Mouse (Mus musculus) limb, embryonic 11.5 days (tissue): ENCODE data around the gene Gpr37l1. TPM values are rescaled to one million over a fixed set of nuclear protein-coding genes. Genes with fewer than 3 reads are reported as not detected.

Experiments
- ATAC-seq: fragments of 200-750 bp; cut with Nextera tagmentation; 2 replicates; pipeline ENCODE4 v1.8.0; 2017; ENCODE audit warnings: low read depth; ENCODE audit not compliant: insufficient number of reproducible peaks, low FRiP score, low TSS enrichment
- DNase-seq: peaks from one replicate; pipeline ENCODE4 v3.0.0-alpha.2; 2015; ENCODE audit warnings: low spot score
- H3K27ac ChIP-seq: fragments of 300-500 bp; sonication (generic); replicated peaks from 2 replicates; pipeline ENCODE4 v1.5.1; 2014; ENCODE audit warnings: low read depth, mild to moderate bottlenecking, low read length
- H3K27me3 ChIP-seq: fragments of 300-500 bp; sonication (generic); 2 replicates; pipeline ENCODE4 v1.6.1; 2014; ENCODE audit warnings: mild to moderate bottlenecking, low read length, mixed read lengths; ENCODE audit not compliant: control insufficient read depth, insufficient read depth
- H3K36me3 ChIP-seq: fragments of 300-500 bp; sonication (generic); 2 replicates; pipeline ENCODE4 v1.6.1; 2014; ENCODE audit warnings: mild to moderate bottlenecking, low read length, moderate library complexity, mixed read lengths; ENCODE audit not compliant: control insufficient read depth, insufficient read depth
- H3K4me1 ChIP-seq: fragments of 300-500 bp; sonication (generic); 2 replicates; pipeline ENCODE4 v1.6.1; 2014; ENCODE audit warnings: low read length, mixed read lengths; ENCODE audit not compliant: control insufficient read depth, insufficient read depth
- H3K4me2 ChIP-seq: fragments of 300-500 bp; sonication (generic); 2 replicates; pipeline ENCODE4 v1.6.1; 2014; ENCODE audit warnings: low read depth, mild to moderate bottlenecking, moderate library complexity; ENCODE audit not compliant: severe bottlenecking
- H3K4me3 ChIP-seq: fragments of 300-500 bp; sonication (generic); 2 replicates; pipeline ENCODE4 v1.5.1; 2014; ENCODE audit warnings: low read depth, low read length
- H3K9ac ChIP-seq: fragments of 300-500 bp; sonication (generic); 2 replicates; pipeline ENCODE4 v1.6.1; 2014; ENCODE audit warnings: mild to moderate bottlenecking, low read length
- H3K9me3 ChIP-seq: fragments of 300-500 bp; sonication (generic); 2 replicates; pipeline ENCODE4 v1.6.1; 2016; ENCODE audit warnings: low read length; ENCODE audit not compliant: control insufficient read depth
- WGBS: fragments of 180-500 bp; shearing (Covaris S2); extraction: QIAGEN DNeasy Blood & Tissue Kit; methylation state at CpG from one replicate; pipeline ENCODE4 v1.1.7; 2014; 5-methylcytosine and 5-hydroxymethylcytosine counted together
- polyA plus RNA-seq: library from polyadenylated mRNA; unstranded; fragments of >200 nt; fragmentation: Nextera tagmentation; extraction: Ambion mirVana; gene quantifications from 2 replicates; pipeline ENCODE4 v1.2.1, GENCODE M21; 2014

Gene Gpr37l1
- polyA plus RNA-seq, 1 experiment from 2014 or later: 0.12 TPM

DNA sequence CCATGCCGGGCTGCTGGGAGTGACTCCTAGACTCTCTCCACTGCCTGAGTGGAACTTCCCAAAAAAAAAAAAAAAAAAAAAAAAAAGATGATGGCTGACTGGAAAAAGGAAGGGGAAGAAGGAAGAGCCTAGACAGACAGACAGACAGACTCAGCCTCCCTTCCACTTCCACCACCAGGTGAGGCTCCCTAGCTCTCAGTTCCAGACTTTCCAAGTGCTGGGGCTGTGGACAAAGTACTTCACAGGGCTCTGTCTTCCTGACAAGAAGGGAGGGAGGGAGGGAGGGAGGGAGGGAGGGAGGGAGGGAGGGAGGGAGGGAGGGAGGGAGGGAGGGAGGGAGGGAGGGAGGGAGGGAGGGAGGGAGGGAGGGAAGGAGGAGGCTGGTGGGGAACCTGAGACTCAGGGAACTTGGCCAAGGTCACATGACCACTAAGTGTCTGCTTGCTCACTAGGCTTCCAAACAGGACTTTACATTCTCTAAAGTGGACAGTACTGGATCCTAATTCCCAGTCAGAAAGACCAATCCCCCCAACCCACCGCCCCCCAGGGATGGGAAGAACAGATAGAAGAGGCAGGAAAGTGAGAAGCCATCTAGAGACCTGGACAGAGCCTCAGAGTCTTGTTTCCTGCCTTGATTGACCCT lies 37.0 kb downstream of the Gpr37l1 start:
- Histone ChIP-seq H3K9me3 (no peaks in the 10 kb centered on the region), H3K4me3 (no peak overlapping the region), H3K27ac (no peak overlapping the region), H3K27me3 (0 out of 2 replicates have a peak, but pooled peaks cover 3% of the 10 kb centered on the region), H3K36me3 (no peaks in the 10 kb centered on the region), H3K4me2 (no peak overlapping the region), H3K9ac (no peak overlapping the region), H3K4me1 (peaks cover 23% of the 10 kb centered on the region)
- 77% methylated on average over 2 of the region's 2 CpGs for WGBS
- DNase-seq: no peak
- ATAC-seq: no peak

DNA sequence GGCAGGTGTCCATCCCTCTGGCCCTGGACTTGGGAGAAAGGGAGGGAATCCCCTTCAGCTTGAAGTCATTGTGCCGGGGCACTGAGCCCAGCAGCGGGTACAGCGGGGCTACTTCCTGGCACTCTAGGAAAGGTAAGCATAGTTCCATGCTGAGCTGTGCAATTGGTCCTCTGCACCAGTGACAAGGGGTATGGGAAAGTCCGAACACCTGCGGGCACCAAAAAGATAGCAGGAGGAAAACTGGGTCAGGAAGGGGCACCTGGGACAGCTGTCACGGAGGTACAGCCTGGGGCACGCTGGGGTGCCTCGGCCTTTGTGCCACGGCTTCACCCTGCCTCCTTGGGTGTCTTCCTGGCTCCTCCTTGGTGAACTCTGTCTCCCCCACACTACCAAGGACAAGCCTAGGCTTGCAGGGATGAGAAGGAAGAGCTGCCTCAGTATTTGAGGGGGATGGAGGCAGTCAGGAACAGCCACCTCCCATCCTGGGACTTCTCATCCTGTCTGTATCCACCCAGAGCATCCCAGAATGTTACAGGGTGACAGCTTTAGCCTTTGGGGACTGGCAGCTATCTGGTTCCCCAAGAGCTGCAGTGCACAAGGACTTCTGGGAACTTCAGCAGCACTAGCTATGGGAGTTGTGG lies 37.8 kb downstream of the Gpr37l1 start:
- Histone ChIP-seq H3K4me1 (peaks cover 23% of the 10 kb centered on the region), H3K9ac (no peak overlapping the region), H3K27ac (no peak overlapping the region), H3K27me3 (0 out of 2 replicates have a peak, but pooled peaks cover 3% of the 10 kb centered on the region), H3K9me3 (no peaks in the 10 kb centered on the region), H3K4me3 (no peak overlapping the region), H3K36me3 (no peaks in the 10 kb centered on the region), H3K4me2 (no peak overlapping the region)
- WGBS: 74% methylated on average over 9 of the region's 9 CpGs
- ATAC-seq (no peak), DNase-seq (no peak)

DNA sequence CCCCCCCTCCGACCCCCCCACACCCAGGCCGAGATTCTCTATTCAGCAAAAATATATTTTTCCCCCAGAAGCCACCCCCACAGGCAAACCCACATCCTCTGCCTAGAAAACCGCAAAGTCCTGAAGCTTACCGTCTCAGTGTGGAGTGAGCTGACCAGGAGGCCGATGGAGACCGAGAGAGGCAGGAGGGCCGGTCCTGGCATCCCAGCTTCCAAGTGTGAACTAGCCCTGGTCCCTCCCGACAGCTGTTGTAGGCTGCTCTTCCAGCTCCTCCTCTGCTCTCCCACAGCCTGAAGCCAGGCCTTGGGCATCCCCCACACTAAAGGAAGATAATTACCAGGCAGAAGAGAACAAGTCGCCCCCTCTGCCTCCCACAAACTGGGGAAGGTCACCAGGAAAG lies 38.5 kb downstream of the Gpr37l1 start:
- H3K4me2 ChIP-seq: no peak overlapping the region
- DNase-seq: no peak
- H3K4me1 ChIP-seq: peaks cover 23% of the 10 kb centered on the region
- ATAC-seq: no peak
- 0 out of 2 replicates have a peak, but pooled peaks cover 3% of the 10 kb centered on the region for H3K27me3 ChIP-seq
- 20% methylated on average over 9 of the region's 9 CpGs for WGBS
- no peaks in the 10 kb centered on the region for H3K9me3 ChIP-seq
- H3K9ac ChIP-seq: no peak overlapping the region
- H3K36me3 ChIP-seq: no peaks in the 10 kb centered on the region
- H3K27ac ChIP-seq: no peak overlapping the region
- no peak overlapping the region for H3K4me3 ChIP-seq

GRCm38 (mm10) chr1:135128011-135128441 lies 39.5 kb downstream of the Gpr37l1 start:
- no peak overlapping the region for H3K9ac ChIP-seq
- peak; percentile 29; the same call in 1 of the 2 replicates for ATAC-seq
- H3K9me3 ChIP-seq: no peaks in the 10 kb centered on the region
- H3K4me2 ChIP-seq: no peak overlapping the region; the same call in 1 of the 2 replicates
- no peak overlapping the region for H3K27ac ChIP-seq
- no peak overlapping the region for H3K4me3 ChIP-seq
- 41% methylated on average over 6 of the region's 6 CpGs for WGBS
- no peak for DNase-seq
- H3K27me3 ChIP-seq: 0 out of 2 replicates have a peak, but pooled peaks cover 3% of the 10 kb centered on the region
- no peaks in the 10 kb centered on the region for H3K36me3 ChIP-seq
- H3K4me1 ChIP-seq: peaks cover 23% of the 10 kb centered on the region

- no peak overlapping the region for H3K4me3 ChIP-seq
- peak; percentile 58 for DNase-seq
- H3K4me2 ChIP-seq: no peak overlapping the region
- peak overlapping the region; percentile 38 for H3K9ac ChIP-seq
- H3K27ac ChIP-seq: peak overlapping the region; percentile 43; the same call in 1 of the 2 replicates
- peaks cover 23% of the 10 kb centered on the region for H3K4me1 ChIP-seq
- ATAC-seq: peak; percentile 36; the same call in 1 of the 2 replicates
- 0 out of 2 replicates have a peak, but pooled peaks cover 3% of the 10 kb centered on the region for H3K27me3 ChIP-seq
- no peaks in the 10 kb centered on the region for H3K9me3 ChIP-seq
- no peaks in the 10 kb centered on the region for H3K36me3 ChIP-seq
- WGBS: 26% methylated on average over 4 of the region's 4 CpGs
These were observed 40.9 kb downstream of the Gpr37l1 start for GRCm38 (mm10) chr1:135126443-135127027.

GRCm38 (mm10) chr1:135125990-135126389 lies 41.5 kb downstream of the Gpr37l1 start:
- 66% methylated on average over 8 of the region's 8 CpGs for WGBS
- Histone ChIP-seq H3K4me3 (no peak overlapping the region), H3K9ac (peak overlapping the region; percentile 38; the same call in 1 of the 2 replicates), H3K9me3 (no peaks in the 10 kb centered on the region), H3K27me3 (0 out of 2 replicates have a peak, but pooled peaks cover 3% of the 10 kb centered on the region), H3K4me1 (peaks cover 23% of the 10 kb centered on the region), H3K4me2 (no peak overlapping the region), H3K27ac (peak overlapping the region; percentile 43; the same call in 1 of the 2 replicates), H3K36me3 (no peaks in the 10 kb centered on the region)
- DNase-seq (no peak), ATAC-seq (no peak)

GRCm38 (mm10) chr1:135124573-135125363 lies 42.7 kb downstream of the Gpr37l1 start:
- ATAC-seq: no peak
- Histone ChIP-seq H3K4me3 (no peak overlapping the region), H3K4me2 (no peak overlapping the region), H3K36me3 (no peaks in the 10 kb centered on the region), H3K9ac (no peak overlapping the region), H3K4me1 (peaks cover 23% of the 10 kb centered on the region), H3K27me3 (0 out of 2 replicates have a peak, but pooled peaks cover 3% of the 10 kb centered on the region), H3K27ac (no peak overlapping the region), H3K9me3 (no peaks in the 10 kb centered on the region)
- 88% methylated on average over 8 of the region's 8 CpGs for WGBS
- no peak for DNase-seq

DNA sequence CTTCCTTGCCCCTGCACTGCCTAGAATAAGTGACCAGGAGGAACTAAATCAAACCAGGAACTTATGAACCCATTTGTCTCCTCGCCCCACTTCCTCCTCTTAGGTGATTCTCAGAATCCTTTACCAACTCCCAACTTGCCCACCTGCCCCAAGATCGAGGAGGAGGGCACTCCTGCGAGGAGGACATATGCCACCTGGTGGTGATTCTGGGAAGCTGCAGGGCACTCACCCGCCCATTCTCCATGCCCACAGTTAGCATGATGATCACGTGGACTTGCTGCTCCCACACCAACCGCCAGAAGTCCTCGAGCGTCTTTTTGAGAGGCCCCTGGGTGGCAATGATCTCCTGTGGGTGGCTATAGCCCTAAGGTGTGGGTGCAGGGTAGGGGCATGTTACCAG lies 54.8 kb downstream of the Gpr37l1 start:
- no peak overlapping the region for H3K27ac ChIP-seq
- H3K4me2 ChIP-seq: no peak overlapping the region
- no peak overlapping the region for H3K4me3 ChIP-seq
- no peak overlapping the region for H3K9ac ChIP-seq
- WGBS: 14% methylated on average over 8 of the region's 8 CpGs
- H3K4me1 ChIP-seq: no peaks in the 10 kb centered on the region
- H3K9me3 ChIP-seq: no peaks in the 10 kb centered on the region
- H3K36me3 ChIP-seq: no peaks in the 10 kb centered on the region
- ATAC-seq: no peak
- H3K27me3 ChIP-seq: no peaks in the 10 kb centered on the region
- peak; percentile 74 for DNase-seq
